Mouse (Mus musculus) testis, adult 2 months (tissue): ENCODE measurements around the gene 2610528A11Rik. TPM values are rescaled to one million over a fixed set of nuclear protein-coding genes. Genes with fewer than 3 reads are reported as not detected.

Experiments
- H3K27ac ChIP-seq: fragments of 200-500 bp; 2 replicates; pipeline ENCODE4 v1.5.1; 2012; ENCODE audit warnings: low read depth, low read length; ENCODE audit not compliant: control insufficient read depth, insufficient read depth
- H3K27me3 ChIP-seq: fragments of 200-500 bp; 2 replicates; pipeline ENCODE4 v1.6.1; 2012; ENCODE audit warnings: mild to moderate bottlenecking, low read length, moderate library complexity; ENCODE audit not compliant: control insufficient read depth, insufficient read depth
- H3K36me3 ChIP-seq: fragments of 200-500 bp; 2 replicates; pipeline ENCODE4 v1.6.1; 2012; ENCODE audit warnings: mild to moderate bottlenecking, low read length; ENCODE audit not compliant: control insufficient read depth, insufficient read depth
- H3K4me1 ChIP-seq: fragments of 200-500 bp; 2 replicates; pipeline ENCODE4 v1.6.1; 2012; ENCODE audit warnings: low read length; ENCODE audit not compliant: control insufficient read depth, insufficient read depth
- H3K4me3 ChIP-seq: fragments of 200-500 bp; 2 replicates; pipeline ENCODE4 v1.5.1; 2012; ENCODE audit warnings: low read depth, mild to moderate bottlenecking, low read length, moderate library complexity, mixed read lengths; ENCODE audit not compliant: control insufficient read depth
- CTCF ChIP-seq: fragments of 200-500 bp; IDR thresholded peaks from 2 replicates; pipeline ENCODE4 v1.5.1; 2012; ENCODE audit warnings: low read depth, mild to moderate bottlenecking, inconsistent platforms, low read length, moderate library complexity; ENCODE audit not compliant: control insufficient read depth, insufficient read depth, insufficient replicate concordance
- POLR2A ChIP-seq: fragments of 200-500 bp; IDR thresholded peaks from 2 replicates; pipeline ENCODE4 v1.6.1; 2012; ENCODE audit warnings: low read depth, mild to moderate bottlenecking, inconsistent platforms, low read length, moderate library complexity; ENCODE audit not compliant: control insufficient read depth
- polyA plus RNA-seq: library from polyadenylated mRNA; depleted of rRNA; stranded (reverse); fragments of >200 nt; gene quantifications from 2 replicates; pipeline ENCODE4 v1.2.3, GENCODE M21; 2012; rRNA removed

The 2610528A11Rik gene
- polyA plus RNA-seq, 1 experiment = 85.0 TPM

DNA sequence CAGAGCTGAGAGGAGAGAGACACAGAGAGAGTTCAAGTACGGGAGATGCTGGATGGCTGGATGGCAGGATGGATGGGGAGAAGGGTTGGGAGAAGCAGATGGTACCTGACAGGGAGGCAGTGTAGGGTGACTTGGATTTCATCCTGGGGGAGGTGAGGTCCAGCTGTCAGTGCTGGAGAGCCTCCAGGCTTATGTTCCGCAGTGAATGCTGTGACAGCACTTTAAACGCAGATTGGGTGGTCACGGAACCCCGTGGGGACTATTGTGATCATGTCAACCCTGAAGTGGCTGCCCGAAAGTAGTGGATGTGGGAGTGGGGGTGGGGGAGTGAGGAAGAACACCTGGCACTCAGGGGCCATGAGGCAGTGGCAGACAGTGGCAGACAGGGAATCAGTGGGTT is 19.4 kb downstream of the 2610528A11Rik start:
- Histone ChIP-seq H3K4me1 (peaks cover 6% of the 10 kb centered on the region), H3K27ac (no peak overlapping the region), H3K27me3 (no peaks in the 10 kb centered on the region), H3K36me3 (no peaks in the 10 kb centered on the region), H3K4me3 (no peak overlapping the region)
- no peak for TF ChIP-seq CTCF
- TF ChIP-seq POLR2A = no peak

- no peak overlapping the region for H3K4me3 ChIP-seq
- H3K4me1 ChIP-seq = no peaks in the 10 kb centered on the region
- no peak for TF ChIP-seq POLR2A
- TF ChIP-seq CTCF = no peak
- H3K27me3 ChIP-seq = no peaks in the 10 kb centered on the region
- no peaks in the 10 kb centered on the region for H3K36me3 ChIP-seq
- H3K27ac ChIP-seq = no peak overlapping the region
Measured at GRCm38 (mm10) chr14:37083755-37084154, 30.1 kb downstream of the 2610528A11Rik start.

DNA sequence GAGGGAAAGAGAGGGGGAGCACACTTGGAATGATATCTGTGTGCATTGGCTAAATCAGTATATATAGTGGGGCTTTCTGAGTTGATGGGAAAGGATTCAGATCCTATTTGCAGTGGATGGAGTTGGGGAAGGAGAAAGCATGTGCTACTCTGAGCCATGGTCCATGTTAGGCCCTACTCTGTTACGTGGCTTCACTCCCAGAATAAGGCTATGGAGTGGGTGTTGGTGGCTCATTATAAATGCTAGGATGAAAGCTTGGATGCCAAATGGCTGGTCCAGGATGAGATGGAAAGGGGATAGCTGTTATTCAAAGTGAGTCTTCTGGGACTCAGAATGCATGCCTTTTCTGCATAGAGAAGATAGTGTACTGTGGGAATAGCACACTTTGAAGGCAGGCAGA is 33.1 kb downstream of the 2610528A11Rik start:
- TF ChIP-seq POLR2A = no peak
- no peak for TF ChIP-seq CTCF
- Histone ChIP-seq H3K27ac (no peak overlapping the region), H3K27me3 (no peaks in the 10 kb centered on the region), H3K4me1 (no peaks in the 10 kb centered on the region), H3K36me3 (no peaks in the 10 kb centered on the region), H3K4me3 (no peak overlapping the region)

DNA sequence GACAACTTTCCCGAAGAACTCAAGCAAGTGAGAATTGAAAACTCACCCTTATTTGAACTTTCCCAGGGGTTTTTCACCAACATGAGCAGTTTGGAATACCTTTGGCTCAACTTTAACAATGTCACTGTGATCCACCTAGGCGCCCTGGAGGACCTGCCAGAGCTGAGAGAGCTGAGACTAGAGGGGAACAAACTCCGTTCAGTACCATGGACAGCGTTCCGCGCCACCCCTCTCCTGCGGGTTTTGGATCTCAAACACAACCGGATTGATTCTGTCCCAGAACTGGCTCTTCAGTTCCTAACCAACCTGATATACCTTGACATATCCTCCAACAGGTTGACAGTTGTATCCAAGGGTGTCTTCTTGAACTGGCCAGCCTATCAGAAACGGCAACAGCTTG is 45.3 kb downstream of the 2610528A11Rik start:
- Histone ChIP-seq H3K27me3 (no peaks in the 10 kb centered on the region), H3K4me3 (no peak overlapping the region), H3K4me1 (no peaks in the 10 kb centered on the region), H3K27ac (no peak overlapping the region), H3K36me3 (no peaks in the 10 kb centered on the region)
- TF ChIP-seq CTCF (no peak), POLR2A (no peak)

DNA sequence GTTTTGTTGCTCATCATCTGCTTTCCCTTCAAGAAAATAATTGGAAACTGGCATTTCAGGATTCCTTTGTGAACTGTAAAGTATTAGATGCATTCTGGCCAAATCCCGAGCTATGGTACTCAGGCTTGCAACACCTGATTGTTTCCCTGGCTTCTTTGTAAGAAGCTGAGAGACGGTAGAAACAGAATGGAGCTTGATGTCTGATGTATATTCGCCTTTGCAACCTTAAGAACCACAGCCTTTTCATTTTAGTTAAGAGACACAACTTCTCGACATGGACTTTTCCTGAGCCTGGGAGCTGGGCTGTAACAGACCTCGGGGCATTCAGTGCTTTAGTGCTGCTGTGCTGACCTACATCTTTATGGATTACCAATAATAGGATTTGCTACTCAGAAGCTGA is 46.2 kb downstream of the 2610528A11Rik start, which contains the start of gene Lrit2:
TSS of gene Lrit2 (plus strand) at position 301 of the 400 bp plus-strand sequence.
- Histone ChIP-seq H3K27me3 (no peaks in the 10 kb centered on the region), H3K36me3 (no peaks in the 10 kb centered on the region), H3K4me1 (no peaks in the 10 kb centered on the region), H3K27ac (no peak within 1 kb of the TSS), H3K4me3 (no peak within 1 kb of the TSS)
- TF ChIP-seq CTCF (no peak), POLR2A (no peak)

DNA sequence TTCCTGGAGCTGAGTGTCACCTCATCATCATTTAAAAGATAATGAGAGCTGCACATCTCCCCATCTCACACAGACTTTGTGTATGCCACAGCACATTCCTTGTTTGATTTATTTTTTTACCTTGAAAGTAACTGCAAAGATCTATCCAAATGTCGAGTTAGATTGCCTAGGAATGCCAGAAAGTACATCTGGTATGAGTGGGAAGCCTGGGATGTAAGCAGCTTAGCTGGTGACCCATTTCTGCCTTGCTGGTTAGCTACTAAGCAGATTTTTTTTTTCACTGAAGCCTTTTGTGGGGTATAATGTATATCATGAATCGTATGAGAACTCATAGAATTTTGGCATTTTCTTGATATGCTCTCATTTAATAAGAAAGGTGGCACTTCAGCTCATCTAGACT is 47.2 kb downstream of the 2610528A11Rik start:
- Histone ChIP-seq H3K36me3 (no peaks in the 10 kb centered on the region), H3K4me1 (no peaks in the 10 kb centered on the region), H3K27ac (no peak overlapping the region), H3K27me3 (no peaks in the 10 kb centered on the region), H3K4me3 (no peak overlapping the region)
- TF ChIP-seq POLR2A (no peak), CTCF (no peak)

DNA sequence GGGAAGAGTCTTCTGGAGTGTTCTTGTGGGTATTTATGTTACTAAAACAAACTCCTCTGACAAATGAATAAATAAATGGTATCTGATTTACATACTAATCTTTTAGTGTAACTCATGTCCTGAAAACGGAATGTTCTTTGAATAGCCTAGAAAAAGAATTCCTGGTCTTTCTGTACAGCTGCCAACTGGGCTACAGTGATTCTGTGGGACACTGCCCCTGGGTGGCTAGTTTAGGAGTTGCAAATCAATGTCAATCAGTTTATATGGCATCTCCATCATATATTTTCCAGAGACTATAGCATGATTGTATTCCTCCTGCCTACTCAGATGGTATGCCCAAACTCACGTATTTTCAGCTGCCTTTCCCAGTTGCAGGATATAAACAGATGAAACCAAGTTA is 49.0 kb downstream of the 2610528A11Rik start:
- no peaks in the 10 kb centered on the region for H3K27me3 ChIP-seq
- no peaks in the 10 kb centered on the region for H3K4me1 ChIP-seq
- H3K27ac ChIP-seq = no peak overlapping the region
- H3K4me3 ChIP-seq = no peak overlapping the region
- no peaks in the 10 kb centered on the region for H3K36me3 ChIP-seq
- TF ChIP-seq CTCF = no peak

Other genes starting within 250 kb of the 2610528A11Rik start
- 149 and 164 TPM in 2 replicates for gene Ccser2, start 145.2 kb downstream of the 2610528A11Rik start, polyA plus RNA-seq
- gene Rgr, start 65.1 kb downstream of the 2610528A11Rik start, polyA plus RNA-seq = not detected in 2 replicates
- 0.04 and 0.07 TPM in 2 replicates for gene Lrit1, start 59.2 kb downstream of the 2610528A11Rik start, polyA plus RNA-seq
- 0.13 and 0.25 TPM in 2 replicates for gene Lrit2, start 46.1 kb downstream of the 2610528A11Rik start, polyA plus RNA-seq
- 1.1 and 1.3 TPM in 2 replicates for gene Cdhr1, start 15.7 kb downstream of the 2610528A11Rik start, polyA plus RNA-seq
- 324 and 337 TPM in 2 replicates for gene Ghitm, start 21.2 kb upstream of the 2610528A11Rik start, polyA plus RNA-seq